Mouse (Mus musculus): Measurements from ENCODE around the gene Fam19a3. TPM values are rescaled to one million over a fixed set of nuclear protein-coding genes. Genes with fewer than 3 reads are reported as not detected.

The Fam19a3 gene
- polyA plus RNA-seq, 1 experiment from 2014 or later, result 1.0 TPM

DNA sequence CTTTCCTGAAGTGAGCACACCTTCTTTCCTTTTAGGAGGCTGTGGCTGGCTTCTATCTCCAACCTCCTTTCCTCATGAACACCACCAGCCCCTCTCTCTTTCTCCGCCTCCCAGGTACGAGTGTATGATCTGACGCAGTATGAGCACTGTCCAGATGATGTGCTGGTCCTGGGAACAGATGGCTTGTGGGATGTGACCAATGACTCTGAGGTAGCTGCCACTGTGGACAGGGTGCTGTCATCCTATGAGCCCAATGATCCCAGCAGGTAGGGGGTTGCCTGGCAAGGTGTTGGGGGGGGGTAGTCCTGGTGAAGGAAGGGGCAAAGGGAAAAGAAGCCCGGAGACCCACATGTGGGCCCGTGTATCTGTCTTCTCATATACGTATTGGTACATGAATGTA lies 3.6 kb upstream of the Fam19a3 start:
- ATAC-seq (ENCODE audit: insufficient number of reproducible peaks, insufficient read depth, low FRiP score, low read depth), result no peak
- 93% methylated on average over 6 of the region's 6 CpGs for WGBS

DNA sequence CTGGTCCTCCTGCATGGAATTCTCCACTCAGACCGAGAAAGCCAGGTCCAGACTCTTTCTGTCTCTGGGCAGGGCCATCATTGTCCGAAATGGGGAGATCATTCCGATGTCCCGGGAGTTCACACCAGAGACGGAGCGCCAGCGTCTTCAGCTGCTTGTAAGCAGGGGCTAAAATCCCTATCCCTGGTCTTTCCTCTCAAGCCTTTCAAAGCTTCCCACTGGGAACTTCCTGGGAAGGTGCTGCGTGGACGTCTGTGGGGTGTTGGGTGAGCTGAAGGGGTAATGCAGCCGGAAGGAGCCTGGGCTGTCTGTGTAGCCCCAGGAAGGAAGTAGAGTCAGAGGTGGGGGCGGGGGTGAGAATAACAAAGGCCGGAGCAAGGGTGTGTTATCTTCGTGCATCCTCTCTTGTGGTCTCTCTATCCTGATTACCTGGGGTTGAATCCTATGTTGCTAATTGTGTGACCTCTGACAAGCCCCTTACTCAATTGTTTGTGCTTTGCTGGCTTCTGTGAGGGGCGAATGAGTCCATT lies 2.4 kb upstream of the Fam19a3 start:
- Histone ChIP-seq H3K27me3 (ENCODE audit: control insufficient read depth, insufficient read depth, low read length) (no peaks in the 10 kb centered on the region; the same call in 1 of the 2 replicates), H3K4me1 (ENCODE audit: control insufficient read depth in 2 of 2, insufficient read depth in 2 of 2, low read length in 2 of 2) (peaks cover 21 to 24% of the 10 kb centered on the region in 2 experiments), H3K9ac (ENCODE audit: low read length) (no peak overlapping the region), H3K9me3 (ENCODE audit: control insufficient read depth, low read length) (no peaks in the 10 kb centered on the region), H3K4me2 (ENCODE audit: low read length) (no peak overlapping the region; the same call in 1 of the 2 replicates), H3K36me3 (ENCODE audit: control insufficient read depth, insufficient read depth, low read length) (peaks cover 16% of the 10 kb centered on the region), H3K4me3 (ENCODE audit: control insufficient read depth in 1 of 2, insufficient read depth in 1 of 2, low read depth in 1 of 2, low read length in 2 of 2) (no peak overlapping the region), H3K27ac (replicated peaks in 1 of 2; ENCODE audit: control insufficient read depth in 1 of 2, insufficient read depth in 1 of 2, low read depth in 2 of 2, low read length in 2 of 2) (no peak overlapping the region)
- ATAC-seq (ENCODE audit: insufficient number of reproducible peaks, insufficient read depth, low FRiP score, low read depth), result no peak
- 44% methylated on average over 14 of the region's 14 CpGs for WGBS

More for the DNA sequence above, 3.6 kb upstream of the Fam19a3 start:
- peaks cover 16% of the 10 kb centered on the region for H3K36me3 ChIP-seq (ENCODE audit: control insufficient read depth, insufficient read depth, low read length)
- no peak overlapping the region for H3K4me3 ChIP-seq (ENCODE audit: control insufficient read depth in 1 of 2, insufficient read depth in 1 of 2, low read depth in 1 of 2, low read length in 2 of 2)
- H3K9ac ChIP-seq (ENCODE audit: low read length), result no peak overlapping the region
- H3K27ac ChIP-seq (replicated peaks in 1 of 2; ENCODE audit: control insufficient read depth in 1 of 2, insufficient read depth in 1 of 2, low read depth in 2 of 2, low read length in 2 of 2), result no peak overlapping the region
- no peak overlapping the region for H3K4me2 ChIP-seq (ENCODE audit: low read length)
- H3K9me3 ChIP-seq (ENCODE audit: control insufficient read depth, low read length), result no peaks in the 10 kb centered on the region
- no peaks in the 10 kb centered on the region for H3K27me3 ChIP-seq (ENCODE audit: control insufficient read depth, insufficient read depth, low read length)
- peaks cover 25 to 28% of the 10 kb centered on the region in 2 experiments for H3K4me1 ChIP-seq (ENCODE audit: control insufficient read depth in 2 of 2, insufficient read depth in 2 of 2, low read length in 2 of 2)

DNA sequence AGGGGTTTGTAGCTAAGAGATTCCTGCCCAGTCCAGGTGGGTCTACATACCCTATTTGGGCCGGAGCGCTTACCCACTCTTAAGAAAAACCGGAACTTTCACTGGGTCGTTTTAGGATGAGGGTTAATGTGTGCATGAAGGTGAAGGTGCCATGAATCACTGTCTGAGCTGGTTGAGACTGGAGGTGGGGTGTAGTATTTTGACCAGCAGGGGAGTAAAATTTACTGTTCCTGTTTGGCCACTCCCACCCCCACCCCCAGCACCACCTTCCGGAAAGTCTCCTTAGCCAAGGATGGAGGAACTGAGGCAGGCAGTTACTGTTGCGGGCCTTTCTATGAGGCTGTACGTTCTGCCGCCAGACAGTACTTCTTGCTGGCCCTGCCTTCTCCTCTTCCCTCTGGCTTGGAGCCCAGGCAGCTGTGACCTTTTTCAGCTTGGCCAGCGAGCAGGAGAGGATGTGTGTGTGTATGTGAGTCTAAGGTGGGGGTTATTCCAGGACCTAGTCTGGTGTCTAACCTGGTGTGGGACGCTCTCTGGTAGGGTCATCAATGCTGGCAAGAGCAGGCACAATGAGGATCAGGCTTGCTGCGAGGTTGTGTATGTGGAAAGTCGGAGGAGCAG lies 531 bp upstream of the Fam19a3 start:
- Histone ChIP-seq H3K4me2 (ENCODE audit: low read length) (peak overlapping the region; percentile 98), H3K27ac (replicated peaks in 1 of 2; ENCODE audit: control insufficient read depth in 1 of 2, insufficient read depth in 1 of 2, low read depth in 2 of 2, low read length in 2 of 2) (peak overlapping the region; percentile 84 to 93), H3K27me3 (ENCODE audit: control insufficient read depth, insufficient read depth, low read length) (peaks cover 3% of the 10 kb centered on the region), H3K4me1 (ENCODE audit: control insufficient read depth in 2 of 2, insufficient read depth in 2 of 2, low read length in 2 of 2) (peaks cover 17 to 18% of the 10 kb centered on the region in 2 experiments), H3K9me3 (ENCODE audit: control insufficient read depth, low read length) (no peaks in the 10 kb centered on the region), H3K4me3 (ENCODE audit: control insufficient read depth in 1 of 2, insufficient read depth in 1 of 2, low read depth in 1 of 2, low read length in 2 of 2) (peak overlapping the region; percentile 67 to 71), H3K9ac (ENCODE audit: low read length) (peak overlapping the region; percentile 78), H3K36me3 (ENCODE audit: control insufficient read depth, insufficient read depth, low read length) (peaks cover 16% of the 10 kb centered on the region)
- ATAC-seq (ENCODE audit: insufficient number of reproducible peaks, insufficient read depth, low FRiP score, low read depth), result peak; percentile 24; the same call in 1 of the 2 replicates
- 14% methylated on average over 12 of the region's 12 CpGs for WGBS

DNA sequence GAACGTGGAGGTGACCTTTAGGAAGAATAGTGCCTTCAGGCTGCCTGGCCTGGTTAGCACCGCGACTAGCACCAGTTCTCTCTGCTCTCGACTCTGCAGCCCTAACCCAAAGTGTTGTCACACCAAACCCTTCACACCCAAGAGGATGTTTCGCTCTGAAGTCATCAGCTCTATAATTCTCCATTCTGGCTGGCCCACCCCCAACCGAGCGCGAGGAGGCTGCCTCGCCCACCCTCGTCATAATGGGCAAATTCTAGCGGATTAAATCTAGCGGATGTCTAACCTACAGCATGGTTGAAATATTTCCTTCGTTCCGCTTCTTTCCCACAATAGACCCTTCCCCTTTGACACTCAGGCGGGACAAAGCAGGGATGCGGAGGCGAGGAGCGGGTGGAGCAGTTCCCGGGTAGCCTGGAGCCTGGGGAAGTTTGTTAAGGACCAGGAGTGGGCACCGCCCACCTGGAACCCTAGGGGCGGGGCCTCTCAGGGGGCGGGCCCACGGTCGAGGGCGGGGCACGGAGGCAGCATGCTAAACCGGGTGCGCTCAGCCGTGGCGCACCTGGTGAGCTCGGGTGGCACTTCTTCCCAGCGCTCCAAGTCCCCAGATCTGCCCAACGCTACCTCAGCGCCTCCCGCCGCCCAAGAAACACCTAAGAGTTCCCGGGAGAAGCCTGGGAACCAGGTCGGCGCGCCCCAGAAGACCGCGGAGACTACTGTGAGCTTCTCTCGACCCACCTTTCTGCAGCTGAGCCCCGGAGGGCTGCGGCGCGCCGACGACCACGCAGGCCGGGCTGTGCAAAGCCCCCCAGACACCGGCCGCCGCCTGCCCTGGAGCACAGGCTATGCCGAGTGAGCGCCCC lies 849 bp downstream of the Fam19a3 start, which contains the start of gene Ppm1j:
Gene Ppm1j, plus strand, starts transcription at position 496 of the 860 bp plus-strand sequence.
- Histone ChIP-seq H3K27me3 (ENCODE audit: control insufficient read depth, insufficient read depth, low read length) (peaks cover 15% of the 10 kb centered on the region), H3K4me1 (ENCODE audit: control insufficient read depth in 2 of 2, insufficient read depth in 2 of 2, low read length in 2 of 2) (peaks cover 17 to 21% of the 10 kb centered on the region in 2 experiments), H3K36me3 (ENCODE audit: control insufficient read depth, insufficient read depth, low read length) (peaks cover 10% of the 10 kb centered on the region), H3K9ac (ENCODE audit: low read length) (peak within 1 kb of the TSS; percentile 78), H3K4me2 (ENCODE audit: low read length) (peak within 1 kb of the TSS; percentile 98), H3K27ac (replicated peaks in 1 of 2; ENCODE audit: control insufficient read depth in 1 of 2, insufficient read depth in 1 of 2, low read depth in 2 of 2, low read length in 2 of 2) (peak within 1 kb of the TSS; percentile 84 to 93), H3K9me3 (ENCODE audit: control insufficient read depth, low read length) (no peaks in the 10 kb centered on the region), H3K4me3 (ENCODE audit: control insufficient read depth in 1 of 2, insufficient read depth in 1 of 2, low read depth in 1 of 2, low read length in 2 of 2) (peak within 1 kb of the TSS; percentile 67 to 71)
- ATAC-seq (ENCODE audit: insufficient number of reproducible peaks, insufficient read depth, low FRiP score, low read depth), result peak; percentile 63
- WGBS, result 1% methylated on average over 54 of the region's 56 CpGs

DNA sequence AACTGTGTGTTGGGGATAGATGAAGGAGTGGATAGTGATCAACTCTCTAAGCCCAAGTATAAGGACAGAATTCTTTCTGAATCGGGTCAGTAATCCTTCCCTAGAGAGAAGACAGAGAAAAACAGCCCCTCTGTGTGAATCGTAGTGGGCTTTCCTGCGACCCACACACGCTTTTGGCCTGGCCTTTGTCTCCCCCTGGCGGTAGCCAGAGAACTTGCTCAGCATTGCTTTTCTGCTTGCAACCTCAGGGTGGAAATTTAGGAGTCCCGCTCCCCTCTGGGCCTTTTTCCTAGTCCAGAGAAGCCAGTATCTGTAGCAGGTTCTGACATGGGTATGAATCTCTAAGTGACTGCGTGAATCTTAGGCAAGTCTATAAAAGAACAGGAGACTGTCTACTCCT lies 1.7 kb downstream of the Fam19a3 start:
- H3K27me3 ChIP-seq (ENCODE audit: control insufficient read depth, insufficient read depth, low read length), result peaks cover 18% of the 10 kb centered on the region
- H3K36me3 ChIP-seq (ENCODE audit: control insufficient read depth, insufficient read depth, low read length), result 0 out of 2 replicates have a peak, but pooled peaks cover 2% of the 10 kb centered on the region
- H3K9me3 ChIP-seq (ENCODE audit: control insufficient read depth, low read length), result no peaks in the 10 kb centered on the region
- H3K4me2 ChIP-seq (ENCODE audit: low read length), result no peak overlapping the region
- H3K4me3 ChIP-seq (ENCODE audit: control insufficient read depth in 1 of 2, insufficient read depth in 1 of 2, low read depth in 1 of 2, low read length in 2 of 2), result no peak overlapping the region
- WGBS, result 3% methylated on average over 7 of the region's 7 CpGs
- no peak overlapping the region for H3K27ac ChIP-seq (replicated peaks in 1 of 2; ENCODE audit: control insufficient read depth in 1 of 2, insufficient read depth in 1 of 2, low read depth in 2 of 2, low read length in 2 of 2)
- H3K9ac ChIP-seq (ENCODE audit: low read length), result no peak overlapping the region
- peaks cover 17 to 21% of the 10 kb centered on the region in 2 experiments for H3K4me1 ChIP-seq (ENCODE audit: control insufficient read depth in 2 of 2, insufficient read depth in 2 of 2, low read length in 2 of 2)
- no peak for ATAC-seq (ENCODE audit: insufficient number of reproducible peaks, insufficient read depth, low FRiP score, low read depth)

DNA sequence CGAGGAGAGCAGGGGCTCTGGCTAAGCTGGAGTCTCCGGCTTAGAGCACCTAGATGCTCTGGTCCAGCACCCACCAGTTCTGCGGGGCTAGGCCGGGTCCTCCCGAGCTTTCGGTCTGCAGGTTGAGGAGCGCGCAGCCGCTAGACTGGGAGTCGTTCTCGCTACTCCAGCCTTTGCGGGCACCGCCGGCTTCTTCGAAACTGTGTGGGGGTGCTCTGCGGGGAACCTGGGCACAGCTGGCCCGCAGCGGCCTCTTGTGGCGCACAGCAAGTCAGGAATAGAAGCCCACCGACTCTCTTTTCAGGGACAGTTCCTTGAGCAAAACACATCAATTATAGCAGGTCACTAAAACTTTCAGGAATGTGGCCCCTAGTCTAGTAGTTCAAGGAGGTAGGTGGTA lies 4.3 kb downstream of the Fam19a3 start:
- no peaks in the 10 kb centered on the region for H3K36me3 ChIP-seq (ENCODE audit: control insufficient read depth, insufficient read depth, low read length)
- peaks cover 18% of the 10 kb centered on the region for H3K27me3 ChIP-seq (ENCODE audit: control insufficient read depth, insufficient read depth, low read length)
- H3K4me2 ChIP-seq (ENCODE audit: low read length), result peak overlapping the region; percentile 83
- peaks cover 9 to 12% of the 10 kb centered on the region in 2 experiments for H3K4me1 ChIP-seq (ENCODE audit: control insufficient read depth in 2 of 2, insufficient read depth in 2 of 2, low read length in 2 of 2)
- ATAC-seq (ENCODE audit: insufficient number of reproducible peaks, insufficient read depth, low FRiP score, low read depth), result no peak
- WGBS, result under 1% methylated on average over 20 of the region's 20 CpGs
- no peak overlapping the region for H3K27ac ChIP-seq (replicated peaks in 1 of 2; ENCODE audit: control insufficient read depth in 1 of 2, insufficient read depth in 1 of 2, low read depth in 2 of 2, low read length in 2 of 2)
- peak overlapping the region; percentile 68 for H3K9ac ChIP-seq (ENCODE audit: low read length)
- peak overlapping the region; percentile 42 to 46 for H3K4me3 ChIP-seq (ENCODE audit: control insufficient read depth in 1 of 2, insufficient read depth in 1 of 2, low read depth in 1 of 2, low read length in 2 of 2)
- no peaks in the 10 kb centered on the region for H3K9me3 ChIP-seq (ENCODE audit: control insufficient read depth, low read length)

DNA sequence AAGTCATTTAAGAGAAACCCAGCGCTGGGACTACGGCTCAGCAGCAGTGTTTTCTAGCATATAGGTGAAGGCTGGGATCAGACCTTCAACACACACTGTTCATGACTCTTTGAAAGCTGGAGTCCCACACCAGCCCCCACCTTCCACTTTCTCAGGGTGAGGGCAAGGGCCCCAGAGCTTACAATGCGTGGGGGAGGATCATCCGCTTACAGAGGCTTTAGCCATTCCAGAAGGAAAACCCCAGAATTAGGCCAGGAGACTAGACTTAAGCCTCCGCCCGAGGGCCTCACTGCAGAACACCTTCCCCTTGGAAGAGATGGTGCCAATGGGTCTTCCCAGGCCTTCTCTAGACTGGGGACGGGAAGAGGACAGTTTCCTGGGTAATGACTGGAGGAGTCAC lies 8.3 kb downstream of the Fam19a3 start:
- no peak overlapping the region for H3K4me3 ChIP-seq (ENCODE audit: control insufficient read depth in 1 of 2, insufficient read depth in 1 of 2, low read depth in 1 of 2, low read length in 2 of 2)
- no peak overlapping the region for H3K4me2 ChIP-seq (ENCODE audit: low read length)
- H3K27ac ChIP-seq (replicated peaks in 1 of 2; ENCODE audit: control insufficient read depth in 1 of 2, insufficient read depth in 1 of 2, low read depth in 2 of 2, low read length in 2 of 2), result no peak overlapping the region
- H3K4me1 ChIP-seq (ENCODE audit: control insufficient read depth in 2 of 2, insufficient read depth in 2 of 2, low read length in 2 of 2), result peaks cover 4% of the 10 kb centered on the region in 2 experiments; a peak in 2 of 4 replicates
- 81% methylated on average over 7 of the region's 7 CpGs for WGBS
- H3K9ac ChIP-seq (ENCODE audit: low read length), result no peak overlapping the region
- H3K27me3 ChIP-seq (ENCODE audit: control insufficient read depth, insufficient read depth, low read length), result peaks cover 16% of the 10 kb centered on the region
- ATAC-seq (ENCODE audit: insufficient number of reproducible peaks, insufficient read depth, low FRiP score, low read depth), result no peak
- H3K36me3 ChIP-seq (ENCODE audit: control insufficient read depth, insufficient read depth, low read length), result no peaks in the 10 kb centered on the region
- no peaks in the 10 kb centered on the region for H3K9me3 ChIP-seq (ENCODE audit: control insufficient read depth, low read length)
